Mouse (Mus musculus): ENCODE data around the gene Rnf182.

GRCm38 (mm10) chr13:43716514-43717036 lies 101.1 kb downstream of the Rnf182 start:
- TF ChIP-seq CTCF (IDR thresholded peaks at IDR 0.05) (no peak), POLR2A (IDR thresholded peaks at IDR 0.05; ENCODE audit: insufficient read depth, low read depth, low read length) (no peak), EP300 (IDR thresholded peaks at IDR 0.05; ENCODE audit: insufficient read depth, low read depth, low read length) (no peak)

Data from heart, adult 2 months (tissue).